Mouse (Mus musculus) ES-Bruce4 (cell line): Measurements from ENCODE around the gene Dnhd1. TPM values are rescaled to one million over a fixed set of nuclear protein-coding genes. Genes with fewer than 3 reads are reported as not detected.

Experiments
- H3K27ac ChIP-seq: 2 replicates; pipeline ENCODE4 v1.5.1; 2012; ENCODE audit warnings: low read length, inconsistent platforms; ENCODE audit not compliant: insufficient read depth
- H3K27me3 ChIP-seq: 2 replicates; pipeline ENCODE4 v1.6.1; 2012; ENCODE audit warnings: mild to moderate bottlenecking, low read length, inconsistent platforms; ENCODE audit not compliant: control insufficient read depth, poor library complexity, insufficient read depth, severe bottlenecking
- H3K36me3 ChIP-seq: 2 replicates; pipeline ENCODE4 v1.6.1; 2012; ENCODE audit warnings: inconsistent platforms, mild to moderate bottlenecking, low read length, moderate library complexity; ENCODE audit not compliant: control insufficient read depth, poor library complexity, insufficient read depth, severe bottlenecking
- H3K4me1 ChIP-seq: one replicate; pipeline ENCODE4 v1.8.1; 2011; ENCODE audit warnings: low read length; ENCODE audit not compliant: control insufficient read depth, insufficient read depth
- H3K4me3 ChIP-seq: 2 replicates; pipeline ENCODE4 v1.5.1; 2011; ENCODE audit warnings: low read depth, mild to moderate bottlenecking, low read length
- H3K9ac ChIP-seq: 2 replicates; pipeline ENCODE4 v1.6.1; 2012; ENCODE audit warnings: low read depth, mild to moderate bottlenecking, inconsistent platforms; ENCODE audit not compliant: poor library complexity, severe bottlenecking
- H3K9me3 ChIP-seq: replicated peaks from 2 replicates; pipeline ENCODE4 v1.6.1; 2012; ENCODE audit warnings: mild to moderate bottlenecking, low read length, inconsistent platforms; ENCODE audit not compliant: control insufficient read depth, poor library complexity, insufficient read depth, severe bottlenecking
- CTCF ChIP-seq: IDR thresholded peaks from one replicate; pipeline ENCODE4 v1.8.1; 2011; ENCODE audit warnings: low read depth, low read length
- EP300 ChIP-seq: IDR thresholded peaks from 2 replicates; pipeline ENCODE4 v1.6.1; 2011; ENCODE audit warnings: low read depth, low read length; ENCODE audit not compliant: insufficient read depth
- POLR2A ChIP-seq: IDR thresholded peaks from one replicate; pipeline ENCODE4 v1.8.1; 2011; ENCODE audit warnings: low read length; ENCODE audit not compliant: insufficient read depth
- polyA plus RNA-seq: library from polyadenylated mRNA; stranded (reverse); fragments of >200 nt; gene quantifications from 2 replicates; pipeline ENCODE4 v1.2.4, GENCODE M21; 2011; ENCODE audit warnings: low read depth; ENCODE audit not compliant: missing spikeins, insufficient read depth, insufficient read length

Dnhd1 gene
- polyA plus RNA-seq, 1 experiment: 1.7 TPM

DNA sequence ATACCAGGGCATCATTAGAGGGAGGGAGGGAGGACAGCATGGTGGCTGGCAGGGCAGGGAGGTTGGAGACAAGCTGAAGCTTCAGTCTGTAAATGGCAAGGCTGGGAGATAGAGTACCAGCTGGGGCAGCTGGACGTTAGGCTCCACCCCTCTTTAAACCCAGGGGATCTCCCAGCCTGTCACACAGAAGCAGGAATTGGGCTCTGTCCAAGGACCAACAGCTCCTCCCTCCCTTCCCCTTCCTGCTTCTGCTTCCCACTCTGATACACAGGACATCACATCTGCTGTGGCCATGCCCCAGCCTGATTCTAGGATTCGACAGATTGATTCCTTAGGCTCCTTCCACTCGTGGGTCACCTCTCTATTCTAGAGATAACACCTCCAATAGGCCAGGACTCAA lies 22.0 kb upstream of the Dnhd1 start:
- H3K36me3 ChIP-seq: no peaks in the 10 kb centered on the region

GRCm38 (mm10) chr7:105632551-105632972 lies 18.1 kb upstream of the Dnhd1 start:
- H3K9me3 ChIP-seq: no peaks in the 10 kb centered on the region
- peaks cover 8% of the 10 kb centered on the region for H3K36me3 ChIP-seq
- peak overlapping the region; percentile 79 for H3K9ac ChIP-seq
- H3K4me3 ChIP-seq: peak overlapping the region; percentile 67
- TF ChIP-seq EP300 (no peak), POLR2A (no peak), CTCF (no peak)
- H3K4me1 ChIP-seq: no peaks in the 10 kb centered on the region
- no peak overlapping the region for H3K27ac ChIP-seq
- H3K27me3 ChIP-seq: no peaks in the 10 kb centered on the region

More for the DNA sequence above, 22.0 kb upstream of the Dnhd1 start:
- Histone ChIP-seq H3K27ac (no peak overlapping the region), H3K9me3 (no peaks in the 10 kb centered on the region), H3K4me1 (no peaks in the 10 kb centered on the region), H3K4me3 (no peak overlapping the region), H3K27me3 (no peaks in the 10 kb centered on the region), H3K9ac (no peak overlapping the region)
- TF ChIP-seq EP300 (no peak), CTCF (no peak), POLR2A (no peak)

DNA sequence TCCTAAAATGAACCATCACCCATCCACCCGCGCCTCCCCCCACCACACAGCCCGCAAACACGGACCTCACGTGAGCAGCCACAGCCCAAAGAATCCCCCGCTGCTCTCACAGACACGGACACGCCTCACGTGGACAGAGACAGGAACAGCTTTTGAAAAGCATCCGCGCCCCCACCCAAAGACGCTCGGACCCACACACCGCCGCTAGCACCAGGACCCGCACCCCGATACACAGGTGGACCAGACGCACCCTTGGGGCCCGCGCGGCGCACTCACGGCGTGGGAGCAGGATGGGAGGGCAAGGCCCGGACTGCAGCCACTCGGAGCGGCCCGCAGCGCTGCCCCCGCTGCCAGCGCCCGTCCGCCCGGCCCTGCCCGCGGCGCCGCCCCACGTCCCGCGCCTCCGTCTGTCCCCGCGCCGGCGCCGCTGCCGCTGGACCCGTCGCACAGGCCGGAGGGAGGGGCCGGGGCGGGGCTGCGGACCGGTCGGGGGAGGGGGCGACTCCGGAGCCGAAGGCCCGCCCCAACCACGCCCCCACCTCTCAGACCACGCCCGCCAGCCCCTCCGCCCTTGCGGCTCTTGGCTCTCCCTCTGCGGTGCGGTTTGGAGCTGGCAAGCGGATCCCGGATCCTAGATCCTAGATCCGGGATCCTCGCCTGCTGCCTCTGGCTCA lies 17.4 kb upstream of the Dnhd1 start, which contains the start of gene Trim3:
TSS of gene Trim3 (minus strand) at position 445 of the 674 bp plus-strand sequence.
- H3K4me1 ChIP-seq: no peaks in the 10 kb centered on the region
- no peak within 1 kb of the TSS for H3K27ac ChIP-seq
- peak within 1 kb of the TSS; percentile 79 for H3K9ac ChIP-seq
- peaks cover 11% of the 10 kb centered on the region for H3K36me3 ChIP-seq
- no peaks in the 10 kb centered on the region for H3K9me3 ChIP-seq
- no peaks in the 10 kb centered on the region for H3K27me3 ChIP-seq
- TF ChIP-seq EP300 (no peak), CTCF (no peak)
- H3K4me3 ChIP-seq: peak within 1 kb of the TSS; percentile 67

GRCm38 (mm10) chr7:105633801-105634135 lies 16.9 kb upstream of the Dnhd1 start:
- Histone ChIP-seq H3K27ac (no peak overlapping the region), H3K4me1 (no peaks in the 10 kb centered on the region), H3K9ac (peak overlapping the region; percentile 79), H3K4me3 (peak overlapping the region; percentile 65), H3K27me3 (no peaks in the 10 kb centered on the region), H3K9me3 (no peaks in the 10 kb centered on the region), H3K36me3 (peaks cover 11% of the 10 kb centered on the region)
- TF ChIP-seq EP300 (no peak), CTCF (no peak), POLR2A (no peak)

GRCm38 (mm10) chr7:105634272-105634920 lies 16.2 kb upstream of the Dnhd1 start:
- Histone ChIP-seq H3K4me3 (no peak overlapping the region), H3K4me1 (no peaks in the 10 kb centered on the region), H3K9me3 (no peaks in the 10 kb centered on the region), H3K27ac (no peak overlapping the region), H3K36me3 (peaks cover 11% of the 10 kb centered on the region), H3K9ac (no peak overlapping the region), H3K27me3 (no peaks in the 10 kb centered on the region)
- TF ChIP-seq CTCF (no peak), POLR2A (no peak), EP300 (no peak)

DNA sequence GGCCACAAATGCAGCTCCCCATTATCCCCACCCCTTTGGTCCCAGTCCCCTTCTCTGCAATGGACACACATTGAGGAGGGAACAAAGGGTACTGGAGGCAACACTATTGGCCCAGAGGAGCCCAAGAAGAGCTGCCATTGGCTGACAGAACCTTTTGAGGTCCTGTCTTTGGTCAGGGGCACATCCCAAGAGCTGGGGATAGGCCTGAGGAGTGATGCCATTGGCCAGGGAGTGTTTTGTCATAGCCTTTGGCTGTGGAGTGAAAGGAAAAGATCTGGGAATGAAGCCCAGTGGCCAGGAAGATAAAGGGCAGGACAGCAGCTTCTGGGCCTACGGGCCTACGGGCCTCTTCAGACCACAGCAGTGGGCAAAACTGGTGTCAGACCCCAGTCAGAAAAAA lies 14.9 kb upstream of the Dnhd1 start:
- H3K36me3 ChIP-seq: peaks cover 11% of the 10 kb centered on the region
- H3K9me3 ChIP-seq: no peaks in the 10 kb centered on the region
- no peak overlapping the region for H3K4me3 ChIP-seq
- no peak overlapping the region for H3K9ac ChIP-seq
- no peaks in the 10 kb centered on the region for H3K4me1 ChIP-seq
- TF ChIP-seq EP300 (no peak), POLR2A (no peak), CTCF (no peak)
- H3K27ac ChIP-seq: no peak overlapping the region
- no peaks in the 10 kb centered on the region for H3K27me3 ChIP-seq
